Mouse (Mus musculus) ES-CJ7 (cell line): ENCODE measurements around the gene Scg5.
A peak's percentile ranks its signal among the peaks of the same experiment; 100 is the strongest.

Experiments
- DNase-seq: peaks from one replicate; pipeline ENCODE4 v3.0.0; 2011; ENCODE audit warnings: low read depth, low spot score

Scg5 gene

GRCm38 (mm10) chr2:113828943-113829882 is at the start of gene Scg5:
Gene Scg5 (minus strand): TSS chr2:113829121.
- DNase-seq, result peak; percentile 94

GRCm38 (mm10) chr2:113870115-113870514 is 41.2 kb upstream of the Scg5 start:
- no peak for DNase-seq

- no peak for DNase-seq
These were observed 39.5 kb upstream of the Scg5 start for GRCm38 (mm10) chr2:113868404-113868803.

GRCm38 (mm10) chr2:113866155-113866554 is 37.2 kb upstream of the Scg5 start:
- DNase-seq, result no peak

- DNase-seq, result no peak
These were observed 20.2 kb upstream of the Scg5 start for GRCm38 (mm10) chr2:113849141-113849540.

- peak; percentile 95 for DNase-seq
These were observed 19.6 kb upstream of the Scg5 start, which contains the start of gene Arhgap11a for GRCm38 (mm10) chr2:113848245-113849121. Gene Arhgap11a (minus strand): TSS chr2:113848661.

- DNase-seq, result no peak
These were observed 18.8 kb upstream of the Scg5 start for GRCm38 (mm10) chr2:113847678-113848244.

GRCm38 (mm10) chr2:113845081-113845480 is 16.2 kb upstream of the Scg5 start:
- DNase-seq, result no peak

- no peak for DNase-seq
These were observed 12.9 kb upstream of the Scg5 start for GRCm38 (mm10) chr2:113841656-113842437.

GRCm38 (mm10) chr2:113839488-113839887 is 10.6 kb upstream of the Scg5 start:
- DNase-seq, result no peak

- no peak for DNase-seq
These were observed 6.3 kb upstream of the Scg5 start for GRCm38 (mm10) chr2:113835219-113835618.

- DNase-seq, result no peak
These were observed 607 bp downstream of the Scg5 start for GRCm38 (mm10) chr2:113828086-113828942.

- peak; percentile 58 for DNase-seq
These were observed 5.0 kb downstream of the Scg5 start for GRCm38 (mm10) chr2:113823909-113824308.

- no peak for DNase-seq
These were observed 6.6 kb downstream of the Scg5 start for GRCm38 (mm10) chr2:113822367-113822766.

- no peak for DNase-seq
These were observed 7.7 kb downstream of the Scg5 start for GRCm38 (mm10) chr2:113821176-113821734.

- DNase-seq, result no peak
These were observed 8.8 kb downstream of the Scg5 start for GRCm38 (mm10) chr2:113820117-113820516.

GRCm38 (mm10) chr2:113817681-113818606 is 11.0 kb downstream of the Scg5 start:
- DNase-seq, result no peak

GRCm38 (mm10) chr2:113807640-113808039 is 21.3 kb downstream of the Scg5 start:
- peak; percentile 44 for DNase-seq
